Mouse (Mus musculus) liver, adult 2 months (tissue): Measurements from ENCODE around the gene Mob4. TPM values are rescaled to one million over a fixed set of nuclear protein-coding genes. Genes with fewer than 3 reads are reported as not detected.

Experiments used
- DNase-seq: peaks from one replicate; pipeline ENCODE4 v3.0.0-alpha.2; 2011; ENCODE audit warnings: low read depth, low spot score; ENCODE audit errors: extremely low read depth
- H3K27ac ChIP-seq: fragments of 200-500 bp; replicated peaks from 2 replicates; pipeline ENCODE4 v1.5.1; 2012; ENCODE audit warnings: low read depth, mild to moderate bottlenecking, control low read depth, inconsistent platforms, low read length; ENCODE audit not compliant: insufficient read depth
- H3K27me3 ChIP-seq: fragments of 200-500 bp; 2 replicates; pipeline ENCODE4 v1.6.1; 2012; ENCODE audit warnings: mild to moderate bottlenecking, moderate library complexity, low read length, inconsistent platforms; ENCODE audit not compliant: control insufficient read depth, insufficient read depth
- H3K36me3 ChIP-seq: fragments of 200-500 bp; 2 replicates; pipeline ENCODE4 v1.6.1; 2012; ENCODE audit warnings: low read length, inconsistent platforms; ENCODE audit not compliant: control insufficient read depth, insufficient read depth
- H3K4me1 ChIP-seq: fragments of 200-500 bp; 2 replicates; pipeline ENCODE4 v1.6.1; 2011; ENCODE audit warnings: low read length; ENCODE audit not compliant: control insufficient read depth, insufficient read depth
- H3K4me3 ChIP-seq: fragments of 200-500 bp; 2 replicates; pipeline ENCODE4 v1.5.1; 2011; ENCODE audit warnings: low read depth, mild to moderate bottlenecking, control low read depth, low read length, moderate library complexity; ENCODE audit not compliant: insufficient read depth
- H3K79me2 ChIP-seq: fragments of 200-500 bp; 2 replicates; pipeline ENCODE4 v1.6.1; 2012; ENCODE audit warnings: inconsistent platforms, mild to moderate bottlenecking, low read length, moderate library complexity; ENCODE audit not compliant: control insufficient read depth, insufficient read depth
- H3K9ac ChIP-seq: fragments of 200-500 bp; 2 replicates; pipeline ENCODE4 v1.6.1; 2012; ENCODE audit warnings: low read depth, mild to moderate bottlenecking, control low read depth, inconsistent platforms, low read length
- CTCF ChIP-seq: fragments of 200-500 bp; IDR thresholded peaks from 2 replicates; pipeline ENCODE4 v1.5.1; 2011; ENCODE audit warnings: low read depth, low read length, control low read depth
- POLR2A ChIP-seq: fragments of 200-500 bp; IDR thresholded peaks from 2 replicates; pipeline ENCODE4 v1.6.1; 2011; ENCODE audit warnings: low read length, control low read depth; ENCODE audit not compliant: insufficient read depth; ENCODE audit errors: extremely low read depth
- WGBS: fragments of 180-500 bp; shearing (Covaris S2); methylation state at CpG from one replicate; pipeline ENCODE4 v1.1.7; 2018; 5-methylcytosine and 5-hydroxymethylcytosine counted together
- polyA plus RNA-seq: library from polyadenylated mRNA; depleted of rRNA; stranded (reverse); fragments of >200 nt; gene quantifications from 2 replicates; pipeline ENCODE4 v1.2.3, GENCODE M21; 2012
- total RNA-seq: library from RNA; depleted of rRNA; stranded (reverse); fragments of >200 nt; gene quantifications from 2 replicates; pipeline ENCODE4 v1.2.3, GENCODE M21; 2014

Gene Mob4
- total and polyA plus RNA-seq, 2 experiments: 6.1 to 27.8 TPM

DNA sequence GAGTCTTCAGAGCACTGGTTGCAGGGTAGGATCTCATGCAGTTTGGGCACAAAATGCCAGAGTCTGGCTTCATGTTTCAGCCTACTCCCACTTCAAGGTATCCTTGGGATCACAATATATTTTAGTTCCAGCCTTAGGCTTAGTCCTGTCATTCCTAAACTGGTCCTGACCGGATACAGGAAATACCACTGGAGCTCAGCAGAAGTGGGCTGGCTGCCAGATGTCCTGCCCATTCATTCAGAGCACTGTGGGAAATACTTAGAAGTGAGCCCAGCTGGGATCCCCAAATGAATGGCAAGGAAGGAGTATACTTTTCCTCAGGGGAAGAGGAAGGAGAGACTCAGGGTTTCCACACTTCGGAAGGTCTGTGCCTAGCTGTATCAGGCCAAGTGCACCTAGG lies 62.3 kb downstream of the Mob4 start:
- H3K27me3 ChIP-seq: no peaks in the 10 kb centered on the region
- H3K4me3 ChIP-seq: no peak overlapping the region
- no peaks in the 10 kb centered on the region for H3K4me1 ChIP-seq
- H3K9ac ChIP-seq: no peak overlapping the region
- H3K36me3 ChIP-seq: no peaks in the 10 kb centered on the region
- H3K27ac ChIP-seq: no peak overlapping the region
- no peak for TF ChIP-seq CTCF
- no peaks in the 10 kb centered on the region for H3K79me2 ChIP-seq
- no peak for DNase-seq
- WGBS: 76% methylated on average over 2 of the region's 2 CpGs

DNA sequence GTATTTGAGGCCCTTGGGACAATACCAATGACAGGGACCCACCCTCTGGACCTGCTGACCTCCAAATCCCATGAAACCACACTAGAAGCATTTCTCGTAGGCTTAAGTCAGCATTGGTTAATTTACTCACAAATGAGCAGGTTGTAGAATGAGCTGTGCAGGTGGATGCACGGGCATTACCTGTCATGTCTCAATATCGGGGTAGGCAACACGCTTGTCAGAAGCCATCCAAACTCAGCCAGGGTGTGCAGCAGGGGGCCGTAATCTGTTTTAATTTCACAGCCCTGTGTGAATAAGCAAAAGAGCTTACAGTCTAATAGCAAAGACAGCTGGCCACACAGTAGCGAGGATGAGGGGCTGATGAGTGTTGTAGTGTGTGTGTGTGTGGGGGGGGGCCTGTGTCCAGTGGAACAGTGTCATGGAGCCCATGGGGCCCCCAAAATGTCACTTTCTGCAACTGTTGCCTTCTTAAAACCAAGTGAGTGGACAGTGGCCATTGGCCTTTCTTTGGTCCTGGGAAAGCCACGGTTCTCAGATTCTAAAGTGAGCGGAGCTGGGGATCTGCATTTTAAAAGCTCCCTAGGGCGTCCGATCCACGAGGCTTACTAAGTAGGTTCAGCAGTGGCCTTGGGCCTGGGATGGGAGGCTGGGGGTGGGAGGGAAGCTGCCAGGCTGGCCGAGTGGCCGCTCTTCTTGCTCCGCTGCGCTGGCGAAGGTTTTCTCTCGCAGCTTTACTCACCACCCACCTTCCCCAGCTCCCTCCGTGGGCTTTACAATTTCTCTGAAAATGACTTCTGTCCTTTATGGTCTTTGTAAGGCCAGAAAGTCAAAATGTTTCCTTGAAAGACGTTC lies 63.3 kb downstream of the Mob4 start:
- no peaks in the 10 kb centered on the region for H3K4me1 ChIP-seq
- no peak for DNase-seq
- no peak overlapping the region for H3K27ac ChIP-seq
- no peaks in the 10 kb centered on the region for H3K27me3 ChIP-seq
- no peak for TF ChIP-seq CTCF
- TF ChIP-seq POLR2A: no peak
- no peaks in the 10 kb centered on the region for H3K36me3 ChIP-seq
- H3K4me3 ChIP-seq: no peak overlapping the region
- H3K9ac ChIP-seq: no peak overlapping the region
- H3K79me2 ChIP-seq: no peaks in the 10 kb centered on the region
- WGBS: 77% methylated on average over 19 of the region's 19 CpGs

DNA sequence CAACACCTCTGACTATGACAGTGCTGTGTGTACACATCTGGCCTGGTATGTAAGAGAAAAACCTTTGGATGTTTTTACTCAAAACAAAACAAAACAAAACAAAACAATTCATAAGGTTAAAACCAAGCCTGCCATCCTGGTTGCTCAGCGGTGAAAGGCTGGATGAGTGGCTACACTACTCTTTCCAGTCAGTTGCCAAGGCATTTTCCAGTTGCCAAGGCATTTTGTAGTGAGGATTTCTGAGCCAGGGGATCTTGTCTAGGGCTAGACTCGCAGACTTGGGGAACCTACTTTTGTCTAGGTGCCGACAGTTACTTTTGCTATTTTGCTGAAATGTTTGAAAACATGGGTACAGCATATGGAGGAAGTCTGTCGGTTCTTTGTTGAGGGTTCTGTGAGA lies 64.0 kb downstream of the Mob4 start:
- Histone ChIP-seq H3K9ac (no peak overlapping the region), H3K79me2 (no peaks in the 10 kb centered on the region), H3K27me3 (no peaks in the 10 kb centered on the region), H3K4me3 (no peak overlapping the region), H3K4me1 (no peaks in the 10 kb centered on the region), H3K36me3 (no peaks in the 10 kb centered on the region), H3K27ac (no peak overlapping the region)
- TF ChIP-seq POLR2A (no peak), CTCF (no peak)
- WGBS: 83% methylated on average over 4 of the region's 4 CpGs
- DNase-seq: no peak

DNA sequence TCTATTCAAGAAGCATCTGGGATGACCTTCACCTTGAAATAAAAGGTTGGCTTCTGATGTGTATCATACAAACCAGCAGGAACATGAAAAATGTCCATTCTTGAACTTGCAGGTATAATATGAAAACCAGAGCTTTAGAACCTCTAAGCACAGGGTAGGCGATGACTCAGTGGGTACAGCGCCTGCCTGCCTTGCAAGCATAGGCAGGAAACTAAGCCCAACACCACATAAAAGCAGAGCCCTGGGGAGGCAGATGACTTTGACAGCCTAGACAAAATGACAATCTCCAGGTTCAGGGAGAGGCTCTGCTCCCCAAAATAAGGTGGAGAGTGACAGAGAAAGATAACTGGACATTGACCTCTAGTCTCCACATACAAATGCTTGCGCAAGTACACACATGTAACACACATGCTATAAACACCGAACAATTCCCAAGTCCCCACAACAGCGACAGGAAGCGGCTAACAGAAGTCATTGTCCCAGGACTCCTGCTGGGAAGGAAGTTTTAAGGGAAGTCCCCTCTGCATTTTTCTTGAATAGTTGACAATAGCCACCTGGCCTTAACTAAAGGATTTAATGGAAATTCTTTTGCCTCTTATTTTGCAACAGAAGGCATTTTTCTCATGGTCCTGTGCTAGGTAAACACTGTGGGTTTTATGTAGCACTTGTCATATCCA lies 65.4 kb downstream of the Mob4 start:
- DNase-seq: no peak
- Histone ChIP-seq H3K79me2 (no peaks in the 10 kb centered on the region), H3K36me3 (no peaks in the 10 kb centered on the region), H3K27me3 (no peaks in the 10 kb centered on the region), H3K27ac (no peak overlapping the region), H3K4me3 (no peak overlapping the region), H3K9ac (no peak overlapping the region), H3K4me1 (no peaks in the 10 kb centered on the region)
- 58% methylated on average over 6 of the region's 6 CpGs for WGBS
- TF ChIP-seq CTCF (no peak), POLR2A (no peak)

DNA sequence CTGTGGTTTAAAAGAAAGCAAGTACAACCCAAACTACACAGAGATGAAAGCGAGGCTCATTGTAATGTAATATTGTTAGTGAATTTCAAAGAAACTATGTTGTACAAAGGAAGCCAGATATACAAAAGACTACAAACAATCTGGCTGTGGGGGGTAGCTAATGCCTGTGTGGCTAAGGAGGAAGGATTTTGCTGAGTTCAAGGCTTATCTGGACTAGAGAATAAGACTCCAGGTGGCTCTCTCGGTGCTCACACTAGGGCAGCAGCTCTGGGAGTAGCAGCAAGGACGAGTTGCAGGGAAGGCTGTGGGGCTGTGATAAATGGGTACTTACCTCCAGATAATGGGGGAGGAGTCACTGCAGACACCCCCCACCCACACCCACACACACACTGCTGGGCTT lies 67.7 kb downstream of the Mob4 start:
- Histone ChIP-seq H3K4me3 (no peak overlapping the region), H3K79me2 (no peaks in the 10 kb centered on the region), H3K9ac (no peak overlapping the region), H3K36me3 (no peaks in the 10 kb centered on the region), H3K27me3 (no peaks in the 10 kb centered on the region), H3K4me1 (no peaks in the 10 kb centered on the region), H3K27ac (no peak overlapping the region)
- TF ChIP-seq CTCF: no peak
- 55% methylated on average over 3 of the region's 3 CpGs for WGBS
- no peak for DNase-seq
